Mouse (Mus musculus) kidney, postnatal 36 days (tissue): Measurements from ENCODE around the gene Cxcl5.

Experiments used
- DNase-seq, 2 experiments: peaks; one replicate each; pipeline ENCODE4 v3.0.0; 2021 to 2022; ENCODE audit warnings: mixed read lengths in 2 of 2

The Cxcl5 gene

GRCm38 (mm10) chr5:90759077-90760065 lies at the start of gene Cxcl5:
TSS of gene Cxcl5 (plus strand) at chr5:90759360.
- DNase-seq = peak in 1 of 2 experiments; percentile 44

- DNase-seq = no peak
Observed at GRCm38 (mm10) chr5:90711409-90711808, 47.8 kb upstream of the Cxcl5 start.

DNA sequence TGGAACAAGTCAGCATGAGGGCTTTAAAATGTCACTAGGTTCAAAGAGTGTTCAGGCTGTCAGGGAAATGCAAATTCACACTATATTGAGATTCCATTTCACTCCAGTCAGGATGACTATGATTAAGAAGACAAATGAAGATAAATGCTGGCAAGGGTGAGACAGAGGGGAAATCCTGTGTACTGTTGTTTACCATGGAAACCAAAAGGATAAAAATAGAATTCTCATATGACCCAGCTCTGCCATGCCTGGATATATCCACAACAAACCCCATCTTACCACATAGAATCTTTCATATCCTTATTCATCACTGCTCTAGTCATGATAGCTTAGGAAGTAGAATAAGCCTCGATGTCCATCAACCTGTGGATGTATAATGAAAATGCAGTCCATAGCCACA lies 41.2 kb upstream of the Cxcl5 start:
- DNase-seq = no peak

GRCm38 (mm10) chr5:90722656-90723055 lies 36.5 kb upstream of the Cxcl5 start:
- DNase-seq = no peak

DNA sequence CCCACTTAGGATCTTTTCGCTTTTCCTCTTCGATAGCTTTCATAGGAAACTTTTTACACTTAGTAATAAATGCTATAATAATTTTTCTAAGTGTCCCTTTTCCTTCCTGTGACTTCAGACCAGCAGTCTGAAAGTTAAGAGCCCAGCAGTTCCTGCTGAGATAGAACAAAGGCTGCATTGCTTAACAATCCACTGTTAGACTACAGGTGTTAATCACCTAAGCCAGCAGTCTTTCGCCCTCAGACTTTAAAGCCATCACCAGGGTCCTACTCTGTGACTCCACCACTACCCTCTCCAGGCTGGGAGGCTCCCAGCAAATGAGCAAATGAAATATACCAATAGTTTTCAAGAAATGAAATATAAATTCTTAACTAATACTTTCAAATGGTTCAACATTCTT lies 30.9 kb upstream of the Cxcl5 start:
- no peak for DNase-seq

- peak; percentile 21 to 45 for DNase-seq
Observed at GRCm38 (mm10) chr5:90731480-90731879, 27.7 kb upstream of the Cxcl5 start.

- no peak for DNase-seq
Observed at GRCm38 (mm10) chr5:90742029-90742428, 17.1 kb upstream of the Cxcl5 start.

- no peak for DNase-seq
Observed at GRCm38 (mm10) chr5:90753934-90754333, 5.2 kb upstream of the Cxcl5 start.

- DNase-seq = peak; percentile 27 to 77
Observed at GRCm38 (mm10) chr5:90758020-90758605, 1.0 kb upstream of the Cxcl5 start.

- no peak for DNase-seq
Observed at GRCm38 (mm10) chr5:90760303-90760702, 1.1 kb downstream of the Cxcl5 start.

- no peak for DNase-seq
Observed at GRCm38 (mm10) chr5:90760844-90761243, 1.7 kb downstream of the Cxcl5 start.

GRCm38 (mm10) chr5:90761834-90762233 lies 2.7 kb downstream of the Cxcl5 start:
- no peak for DNase-seq

GRCm38 (mm10) chr5:90763912-90764665 lies 4.9 kb downstream of the Cxcl5 start:
- DNase-seq = no peak

- no peak for DNase-seq
Observed at GRCm38 (mm10) chr5:90765821-90766606, 6.9 kb downstream of the Cxcl5 start.

- DNase-seq = no peak
Observed at GRCm38 (mm10) chr5:90768218-90768617, 9.1 kb downstream of the Cxcl5 start, which contains the start of gene Ppbp. TSS of gene Ppbp (plus strand) at chr5:90768518.

DNA sequence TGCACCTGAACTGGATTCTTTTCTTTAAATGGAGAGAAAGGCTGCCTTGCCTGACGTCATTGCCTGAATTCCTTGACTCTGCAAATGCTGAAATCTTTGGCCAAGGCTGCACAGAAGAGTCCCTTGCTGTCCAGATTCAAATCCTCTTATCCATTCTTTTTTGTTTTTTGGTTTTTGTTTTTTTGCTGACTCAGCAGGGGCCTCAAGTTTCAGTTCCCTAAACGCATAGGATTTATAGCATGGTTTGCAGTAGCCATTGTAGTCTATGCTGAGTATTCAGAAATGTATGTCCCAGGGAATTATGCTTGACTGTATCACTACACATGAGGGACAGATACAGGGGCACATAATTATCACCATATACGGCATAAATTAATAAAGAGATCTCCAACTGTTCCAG lies 12.2 kb downstream of the Cxcl5 start:
- DNase-seq = no peak

- DNase-seq = peak; percentile 52 to 74
Observed at GRCm38 (mm10) chr5:90771880-90772653, 12.9 kb downstream of the Cxcl5 start, which contains the start of gene Pf4. TSS of gene Pf4 (plus strand) at chr5:90772435.

DNA sequence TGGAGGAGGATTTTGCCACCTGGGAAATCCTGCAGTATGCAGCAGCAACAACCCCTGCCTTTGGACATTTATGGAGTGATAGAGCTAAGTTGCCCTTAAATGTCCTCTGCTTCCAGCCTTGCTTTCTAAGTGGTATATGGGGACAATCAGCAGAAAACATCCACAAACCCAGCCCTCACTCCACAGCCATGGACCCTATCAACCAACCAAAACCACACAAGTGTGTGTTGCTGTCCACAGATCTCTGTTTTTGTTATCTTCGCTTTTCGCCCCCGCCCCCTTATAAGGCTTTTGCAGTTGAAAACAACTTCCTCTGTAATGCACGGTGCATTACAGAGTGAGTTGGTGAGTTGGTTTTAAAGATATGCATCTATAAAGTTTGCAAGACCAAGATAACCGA lies 16.4 kb downstream of the Cxcl5 start:
- DNase-seq = no peak

GRCm38 (mm10) chr5:90777621-90778020 lies 18.5 kb downstream of the Cxcl5 start:
- DNase-seq = no peak

DNA sequence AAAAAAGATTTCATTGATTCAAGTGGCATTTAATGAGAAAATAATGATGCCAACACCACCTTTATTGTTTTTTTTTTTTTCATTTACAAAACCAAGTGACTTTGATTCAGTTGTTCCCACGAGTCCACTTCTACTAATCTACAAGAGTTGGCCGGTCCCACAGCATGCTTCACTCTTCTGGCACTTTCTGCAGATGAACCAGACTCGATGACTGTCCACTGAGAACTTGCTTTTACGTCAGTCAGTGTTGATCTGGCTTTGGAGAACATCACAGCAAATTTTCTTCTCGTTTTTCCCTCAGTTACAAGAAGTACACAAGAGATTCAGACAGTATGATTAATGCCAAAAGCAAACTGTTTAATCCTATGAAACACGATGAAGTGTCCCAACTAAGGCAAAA lies 19.7 kb downstream of the Cxcl5 start:
- no peak for DNase-seq

DNA sequence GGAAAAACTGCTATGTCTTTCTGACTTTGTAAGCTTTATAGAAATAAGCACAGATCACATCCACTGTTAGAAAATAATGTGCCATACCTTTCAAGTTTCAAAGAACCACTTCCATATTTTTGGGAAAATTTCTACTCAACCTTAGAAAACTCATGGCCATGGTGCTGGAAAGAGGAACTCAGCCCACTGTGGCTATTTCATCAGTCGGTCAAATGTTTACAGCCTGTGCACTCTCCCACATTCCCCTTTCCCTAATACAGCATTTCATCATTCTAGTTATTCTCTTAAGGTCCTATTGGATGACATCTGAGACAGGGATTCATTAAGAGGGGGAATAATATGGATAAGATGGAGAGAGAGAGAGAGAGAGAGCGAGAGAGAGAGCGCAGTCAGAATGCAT lies 24.5 kb downstream of the Cxcl5 start:
- no peak for DNase-seq
